Mouse (Mus musculus) CH12.LX (cell line): Measurements from ENCODE around the gene Hmox2. TPM values are rescaled to one million over a fixed set of nuclear protein-coding genes. Genes with fewer than 3 reads are reported as not detected.

Experiments used
- DNase-seq: peaks from one replicate; pipeline ENCODE4 v3.0.0-alpha.2; 2013; ENCODE audit errors: extremely low read depth
- H3K27ac ChIP-seq: 2 replicates; pipeline ENCODE4 v1.5.1; 2012; ENCODE audit warnings: low read depth, mild to moderate bottlenecking, control low read depth, moderate library complexity; ENCODE audit not compliant: insufficient read depth
- H3K27me3 ChIP-seq: replicated peaks from 2 replicates; pipeline ENCODE3; 2012; ENCODE audit warnings: inconsistent platforms
- H3K36me3 ChIP-seq, 2 experiments: replicated peaks in 1 of 2; 2 replicates each; pipeline versions ENCODE3 to v1.6.1; 2012; ENCODE audit warnings: inconsistent platforms in 1 of 2, low read length in 1 of 2, mild to moderate bottlenecking in 1 of 2, mixed read lengths in 1 of 2, moderate library complexity in 1 of 2; ENCODE audit not compliant: control insufficient read depth in 1 of 2, insufficient read depth in 1 of 2
- H3K4me1 ChIP-seq, 2 experiments: 2 replicates each; pipeline ENCODE4 v1.6.1; 2012; ENCODE audit warnings: inconsistent platforms in 1 of 2, moderate library complexity in 1 of 2; ENCODE audit not compliant: insufficient read depth in 2 of 2, control insufficient read depth in 1 of 2
- H3K4me2 ChIP-seq: 2 replicates; pipeline ENCODE4 v1.6.1; 2012; ENCODE audit warnings: low read depth, mild to moderate bottlenecking, control low read depth; ENCODE audit not compliant: poor library complexity, insufficient read depth, severe bottlenecking
- H3K4me3 ChIP-seq, 3 experiments: fragments of 150-350 bp in 1 of 3; sonication (generic) in 1 of 3; replicated peaks in 1 of 3; 2 replicates each; pipeline versions ENCODE3 to v1.5.1; 2011 to 2012; ENCODE audit warnings: low read depth in 2 of 3, low read length in 2 of 3, mild to moderate bottlenecking in 2 of 3, moderate library complexity in 2 of 3, control low read depth in 1 of 3, improper control_type of control experiment in 1 of 3, inconsistent platforms in 1 of 3, mixed read lengths in 1 of 3; ENCODE audit not compliant: poor library complexity in 1 of 3
- H3K79me2 ChIP-seq: replicated peaks from 2 replicates; pipeline ENCODE4 v1.6.1; 2012; ENCODE audit warnings: mild to moderate bottlenecking, moderate library complexity; ENCODE audit not compliant: control insufficient read depth, poor library complexity, insufficient read depth, severe bottlenecking; ENCODE audit errors: extremely low read depth
- H3K9ac ChIP-seq: 2 replicates; pipeline ENCODE4 v1.6.1; 2012; ENCODE audit warnings: low read depth, mild to moderate bottlenecking, control low read depth, moderate library complexity; ENCODE audit not compliant: insufficient read depth
- H3K9me3 ChIP-seq: replicated peaks from 2 replicates; pipeline ENCODE3; 2012; ENCODE audit warnings: low read length, inconsistent platforms, mixed read lengths
- CHD1 ChIP-seq: IDR thresholded peaks from 2 replicates; pipeline ENCODE4 v1.6.1; 2012; ENCODE audit warnings: low read depth, low read length, improper control_type of control experiment, inconsistent platforms
- CHD2 ChIP-seq: IDR thresholded peaks from 2 replicates; pipeline ENCODE4 v1.6.1; 2011; ENCODE audit warnings: low read length, improper control_type of control experiment
- CTCF ChIP-seq, 2 experiments: IDR thresholded peaks in 1 of 2; conservative IDR thresholded peaks in 1 of 2; 2 replicates each; pipeline ENCODE4 v1.5.1; 2011 to 2012; ENCODE audit warnings: low read depth in 2 of 2, low read length in 2 of 2, improper control_type of control experiment in 1 of 2, inconsistent platforms in 1 of 2, mild to moderate bottlenecking in 1 of 2, moderate library complexity in 1 of 2
- ELF1 ChIP-seq: IDR thresholded peaks from 2 replicates; pipeline ENCODE4 v1.6.1; 2014; ENCODE audit warnings: low read depth, mild to moderate bottlenecking, inconsistent platforms, low read length, improper control_type of control experiment
- EP300 ChIP-seq: IDR thresholded peaks from 2 replicates; pipeline ENCODE4 v1.6.1; 2011; ENCODE audit warnings: low read length, improper control_type of control experiment
- ETS1 ChIP-seq: conservative IDR thresholded peaks from 2 replicates; pipeline ENCODE4 v1.6.1; 2012; ENCODE audit warnings: low read depth, mild to moderate bottlenecking, inconsistent platforms, low read length, improper control_type of control experiment, moderate library complexity
- HCFC1 ChIP-seq: IDR thresholded peaks from 2 replicates; pipeline ENCODE4 v1.6.1; 2012; ENCODE audit warnings: low read depth, mild to moderate bottlenecking, inconsistent platforms, low read length, improper control_type of control experiment
- JUND ChIP-seq: conservative IDR thresholded peaks from 2 replicates; pipeline ENCODE4 v1.6.1; 2011; ENCODE audit warnings: low read depth, low read length, improper control_type of control experiment
- MAFK ChIP-seq: IDR thresholded peaks from 2 replicates; pipeline ENCODE4 v1.6.1; 2011; ENCODE audit warnings: low read length, improper control_type of control experiment; ENCODE audit not compliant: insufficient replicate concordance
- MAX ChIP-seq: IDR thresholded peaks from 2 replicates; pipeline ENCODE4 v1.6.1; 2011; ENCODE audit warnings: low read length, improper control_type of control experiment
- MAZ ChIP-seq: IDR thresholded peaks from 2 replicates; pipeline ENCODE4 v1.6.1; 2012; ENCODE audit warnings: low read depth, mild to moderate bottlenecking, inconsistent platforms, low read length, improper control_type of control experiment, moderate library complexity
- MYC ChIP-seq: IDR thresholded peaks from 2 replicates; pipeline ENCODE4 v1.6.1; 2011; ENCODE audit warnings: low read depth, mild to moderate bottlenecking, improper control_type of control experiment, low read length
- NRF1 ChIP-seq: IDR thresholded peaks from 2 replicates; pipeline ENCODE4 v1.6.1; 2014; ENCODE audit warnings: low read depth, mild to moderate bottlenecking, inconsistent platforms, low read length, improper control_type of control experiment, moderate library complexity
- POLR2A ChIP-seq: IDR thresholded peaks from 2 replicates; pipeline ENCODE4 v1.6.1; 2011; ENCODE audit warnings: low read depth, mild to moderate bottlenecking, improper control_type of control experiment, low read length
- POLR2AphosphoS2 ChIP-seq: IDR thresholded peaks from 2 replicates; pipeline ENCODE4 v1.6.1; 2011; ENCODE audit warnings: low read depth, low read length, improper control_type of control experiment
- RAD21 ChIP-seq: IDR thresholded peaks from 2 replicates; pipeline ENCODE4 v1.6.1; 2011; ENCODE audit warnings: low read depth, mild to moderate bottlenecking, low read length, improper control_type of control experiment, moderate library complexity
- SMC3 ChIP-seq: IDR thresholded peaks from 2 replicates; pipeline ENCODE4 v1.6.1; 2011; ENCODE audit warnings: low read depth, low read length, improper control_type of control experiment
- UBTF ChIP-seq: IDR thresholded peaks from 2 replicates; pipeline ENCODE4 v1.6.1; 2012; ENCODE audit warnings: low read depth, mild to moderate bottlenecking, inconsistent platforms, low read length, improper control_type of control experiment, moderate library complexity
- USF1 ChIP-seq: IDR thresholded peaks from 2 replicates; pipeline ENCODE4 v1.6.1; 2014; ENCODE audit warnings: low read depth, mild to moderate bottlenecking, inconsistent platforms, low read length, improper control_type of control experiment
- USF2 ChIP-seq: conservative IDR thresholded peaks from 2 replicates; pipeline ENCODE4 v1.6.1; 2011; ENCODE audit warnings: low read depth, low read length, improper control_type of control experiment
- ZC3H11A ChIP-seq: IDR thresholded peaks from 2 replicates; pipeline ENCODE4 v1.6.1; 2012; ENCODE audit warnings: low read depth, mild to moderate bottlenecking, inconsistent platforms, low read length, improper control_type of control experiment
- ZKSCAN1 ChIP-seq: IDR thresholded peaks from 2 replicates; pipeline ENCODE4 v1.6.1; 2012; ENCODE audit warnings: low read depth, inconsistent platforms, low read length, improper control_type of control experiment, borderline replicate concordance
- ZMIZ1 ChIP-seq: IDR thresholded peaks from 2 replicates; pipeline ENCODE4 v1.6.1; 2012; ENCODE audit warnings: low read depth, mild to moderate bottlenecking, inconsistent platforms, low read length, improper control_type of control experiment
- ZNF384 ChIP-seq: IDR thresholded peaks from 2 replicates; pipeline ENCODE4 v1.6.1; 2012; ENCODE audit warnings: low read depth, low read length, improper control_type of control experiment, inconsistent platforms
- dilution Hi-C: fragments of 300-500 bp; cut with MboI; formaldehyde crosslinking; loops from 2 replicates; pipeline ENCODE4 v1.14.3; 2020; ENCODE audit warnings: low sequenced_read_pairs; ENCODE audit not compliant: extremely low pct_unique_long_range_greater_than_20kb, extremely low pct_ligation_motif_present
- in situ Hi-C: fragments of 300-500 bp; cut with MboI; formaldehyde crosslinking; loops from 3 replicates; pipeline ENCODE4 v1.14.3; 2019; ENCODE audit warnings: low sequenced_read_pairs, low pct_ligation_motif_present, low pct_unique_long_range_greater_than_20kb, mixed read lengths
- polyA plus RNA-seq: library from polyadenylated mRNA; unstranded; fragments of >175 nt; gene quantifications from 2 replicates; pipeline ENCODE4 v1.2.1, GENCODE M21; 2012; ENCODE audit warnings: low read depth; ENCODE audit not compliant: insufficient read length
- total RNA-seq, 2 experiments: library from RNA; depleted of rRNA; stranded (reverse); fragments of 300-350 nt in 1 of 2; fragments of >200 nt in 1 of 2; gene quantifications; 2 replicates each; pipeline ENCODE4 v1.2.3; 2012 to 2014

Hmox2 gene
- total and polyA plus RNA-seq, 3 experiments: 72.3 to 91.9 (median 74.0) TPM

GRCm38 (mm10) chr16:4789810-4790559, 63.8 kb downstream of the Hmox2 start, which contains the start of gene Cdip1 (continued):
- TF ChIP-seq ZMIZ1 (peak; percentile 76), CHD2 (no peak), MAFK (0 out of 2 replicates have a peak, but pooled peaks have one; percentile 18), HCFC1 (peak; percentile 94), USF2 (peak; percentile 66), UBTF (no peak), ETS1 (0 out of 2 replicates have a peak, but pooled peaks have one; percentile 29), ELF1 (peak; percentile 36; the same call in 1 of the 2 replicates)

- peaks cover 20% of the 10 kb centered on the region for H3K79me2 ChIP-seq
- DNase-seq: peak; percentile 33
- no peak overlapping the region for H3K27ac ChIP-seq
- no peaks in the 10 kb centered on the region for H3K27me3 ChIP-seq
- H3K9ac ChIP-seq: no peak overlapping the region
- peaks cover 6 to 31% of the 10 kb centered on the region in 2 experiments for H3K4me1 ChIP-seq
- H3K36me3 ChIP-seq: peaks cover 0 to 11% of the 10 kb centered on the region in 2 experiments
- no peak overlapping the region for H3K4me3 ChIP-seq
- TF ChIP-seq JUND (no peak; the same call in 1 of the 2 replicates), ZC3H11A (peak; percentile 27; the same call in 1 of the 2 replicates), ZNF384 (no peak), CHD2 (no peak), SMC3 (peak; percentile 65), RAD21 (peak; percentile 94), UBTF (no peak), ZMIZ1 (no peak), USF1 (no peak), MYC (no peak), POLR2A (no peak), HCFC1 (no peak), ZKSCAN1 (no peak), NRF1 (no peak), EP300 (no peak), CTCF (conservative IDR thresholded peaks at IDR 0.05 in 1 of 2, IDR thresholded peaks at IDR 0.05 in 1 of 2; ENCODE audit: low read depth in 2 of 2, low read length in 2 of 2) (peak; percentile 21 to 80; a peak in 3 of 4 replicates), CHD1 (no peak), MAX (no peak), POLR2AphosphoS2 (no peak), ETS1 (no peak), MAZ (no peak)
- H3K4me2 ChIP-seq: no peak overlapping the region
- no peaks in the 10 kb centered on the region for H3K9me3 ChIP-seq
- in situ Hi-C loops (no loop called here), dilution Hi-C loops (no loop called here)
Observed at GRCm38 (mm10) chr16:4791332-4791731, 65.2 kb downstream of the Hmox2 start.
